Mouse (Mus musculus): ENCODE data around the gene Rtn4. TPM values are rescaled to one million over a fixed set of nuclear protein-coding genes. Genes with fewer than 3 reads are reported as not detected.

Gene Rtn4
- polyA plus RNA-seq, 1 experiment from 2014 or later: 102 TPM

GRCm38 (mm10) chr11:29667634-29668033 is 25.1 kb upstream of the Rtn4 start:
- Histone ChIP-seq H3K9me3 (ENCODE audit: control insufficient read depth) (no peaks in the 10 kb centered on the region), H3K4me2 (replicated peaks; ENCODE audit: low read depth) (no peak overlapping the region), H3K27me3 (replicated peaks; ENCODE audit: control insufficient read depth, insufficient read depth, low read length) (no peaks in the 10 kb centered on the region), H3K4me3 (ENCODE audit: low read depth, low read length) (no peak overlapping the region), H3K9ac (ENCODE audit: low read depth, low read length) (no peak overlapping the region), H3K27ac (ENCODE audit: low read depth, low read length) (no peak overlapping the region), H3K4me1 (replicated peaks; ENCODE audit: control insufficient read depth, insufficient read depth, low read length) (no peaks in the 10 kb centered on the region), H3K36me3 (ENCODE audit: control insufficient read depth, insufficient read depth) (no peaks in the 10 kb centered on the region)
- no peak for TF ChIP-seq CTCF (IDR thresholded peaks at IDR 0.05; ENCODE audit: low read depth)
- ATAC-seq: no peak
- 95% methylated on average over 3 of the region's 3 CpGs for WGBS

- no peak overlapping the region for H3K9ac ChIP-seq (ENCODE audit: low read depth, low read length)
- H3K4me3 ChIP-seq (ENCODE audit: low read depth, low read length): no peak overlapping the region
- H3K4me2 ChIP-seq (replicated peaks; ENCODE audit: low read depth): no peak overlapping the region
- H3K27me3 ChIP-seq (replicated peaks; ENCODE audit: control insufficient read depth, insufficient read depth, low read length): no peaks in the 10 kb centered on the region
- no peak overlapping the region for H3K27ac ChIP-seq (ENCODE audit: low read depth, low read length)
- TF ChIP-seq CTCF (IDR thresholded peaks at IDR 0.05; ENCODE audit: low read depth): no peak
- H3K36me3 ChIP-seq (ENCODE audit: control insufficient read depth, insufficient read depth): no peaks in the 10 kb centered on the region
- H3K9me3 ChIP-seq (ENCODE audit: control insufficient read depth): no peaks in the 10 kb centered on the region
- 74% methylated on average over 4 of the region's 4 CpGs for WGBS
- no peak for ATAC-seq
- H3K4me1 ChIP-seq (replicated peaks; ENCODE audit: control insufficient read depth, insufficient read depth, low read length): no peaks in the 10 kb centered on the region
Observed at GRCm38 (mm10) chr11:29669706-29670105, 23.0 kb upstream of the Rtn4 start.

DNA sequence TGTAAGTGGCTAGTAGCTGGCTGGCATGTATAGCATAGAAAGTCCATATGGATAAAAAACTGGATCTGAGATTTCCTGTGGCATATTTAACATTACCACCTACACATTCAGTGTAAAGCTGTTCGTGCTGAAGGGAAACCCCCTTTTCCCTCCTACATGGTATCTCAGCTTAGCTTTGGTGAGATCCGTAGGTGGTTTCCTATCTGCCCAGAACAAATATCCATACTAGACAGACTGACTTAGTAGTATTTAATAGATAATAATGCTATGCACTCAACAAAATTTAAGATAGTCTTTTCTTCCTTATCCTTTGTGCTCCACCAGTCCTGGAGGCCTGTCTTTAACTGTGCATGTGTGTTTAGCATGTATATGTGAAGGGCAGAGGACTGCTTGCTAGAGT is 19.4 kb upstream of the Rtn4 start:
- WGBS: 76% methylated on average over 2 of the region's 2 CpGs
- H3K4me2 ChIP-seq (replicated peaks; ENCODE audit: low read depth): no peak overlapping the region
- no peak overlapping the region for H3K27ac ChIP-seq (ENCODE audit: low read depth, low read length)
- no peak for TF ChIP-seq CTCF (IDR thresholded peaks at IDR 0.05; ENCODE audit: low read depth)
- no peak overlapping the region for H3K9ac ChIP-seq (ENCODE audit: low read depth, low read length)
- no peak for ATAC-seq
- no peaks in the 10 kb centered on the region for H3K27me3 ChIP-seq (replicated peaks; ENCODE audit: control insufficient read depth, insufficient read depth, low read length)
- H3K9me3 ChIP-seq (ENCODE audit: control insufficient read depth): no peaks in the 10 kb centered on the region
- no peaks in the 10 kb centered on the region for H3K36me3 ChIP-seq (ENCODE audit: control insufficient read depth, insufficient read depth)
- H3K4me3 ChIP-seq (ENCODE audit: low read depth, low read length): no peak overlapping the region
- no peaks in the 10 kb centered on the region for H3K4me1 ChIP-seq (replicated peaks; ENCODE audit: control insufficient read depth, insufficient read depth, low read length)

- Histone ChIP-seq H3K9me3 (ENCODE audit: control insufficient read depth) (no peaks in the 10 kb centered on the region), H3K4me2 (replicated peaks; ENCODE audit: low read depth) (no peak overlapping the region), H3K4me1 (replicated peaks; ENCODE audit: control insufficient read depth, insufficient read depth, low read length) (no peaks in the 10 kb centered on the region), H3K4me3 (ENCODE audit: low read depth, low read length) (no peak overlapping the region), H3K9ac (ENCODE audit: low read depth, low read length) (no peak overlapping the region), H3K27me3 (replicated peaks; ENCODE audit: control insufficient read depth, insufficient read depth, low read length) (no peaks in the 10 kb centered on the region), H3K27ac (ENCODE audit: low read depth, low read length) (no peak overlapping the region), H3K36me3 (ENCODE audit: control insufficient read depth, insufficient read depth) (no peaks in the 10 kb centered on the region)
- WGBS: 90% methylated on average over 4 of the region's 4 CpGs
- peak; percentile 35 for TF ChIP-seq CTCF (IDR thresholded peaks at IDR 0.05; ENCODE audit: low read depth)
- ATAC-seq: no peak
Observed at GRCm38 (mm10) chr11:29676718-29677117, 16.0 kb upstream of the Rtn4 start.

- ATAC-seq: no peak
- WGBS: 86% methylated on average over 3 of the region's 3 CpGs
- TF ChIP-seq CTCF (IDR thresholded peaks at IDR 0.05; ENCODE audit: low read depth): no peak
- Histone ChIP-seq H3K27me3 (replicated peaks; ENCODE audit: control insufficient read depth, insufficient read depth, low read length) (no peaks in the 10 kb centered on the region), H3K36me3 (ENCODE audit: control insufficient read depth, insufficient read depth) (no peaks in the 10 kb centered on the region), H3K4me1 (replicated peaks; ENCODE audit: control insufficient read depth, insufficient read depth, low read length) (no peaks in the 10 kb centered on the region), H3K9me3 (ENCODE audit: control insufficient read depth) (no peaks in the 10 kb centered on the region), H3K4me2 (replicated peaks; ENCODE audit: low read depth) (no peak overlapping the region), H3K9ac (ENCODE audit: low read depth, low read length) (no peak overlapping the region), H3K4me3 (ENCODE audit: low read depth, low read length) (no peak overlapping the region), H3K27ac (ENCODE audit: low read depth, low read length) (no peak overlapping the region)
Observed at GRCm38 (mm10) chr11:29679942-29680341, 12.8 kb upstream of the Rtn4 start.

DNA sequence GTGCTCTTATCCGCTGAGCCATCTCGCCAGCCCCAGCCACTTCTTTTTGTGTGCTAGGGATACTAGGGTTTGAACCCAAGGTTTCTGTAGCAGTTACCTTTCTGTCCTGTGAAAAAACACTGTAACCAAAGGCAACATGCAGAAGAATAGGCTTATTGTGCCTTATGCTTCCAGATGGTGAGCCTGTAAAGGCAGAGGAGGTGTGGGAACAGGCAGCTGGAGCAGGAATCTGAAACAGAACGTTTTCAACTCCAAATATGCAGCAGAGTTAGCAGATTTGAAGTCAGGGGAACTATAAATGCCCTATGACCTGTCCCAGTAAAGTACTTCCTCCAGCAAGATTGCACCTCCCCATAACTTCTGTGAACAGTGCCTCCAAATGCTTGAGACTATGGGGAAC is 12.0 kb upstream of the Rtn4 start:
- Histone ChIP-seq H3K4me3 (ENCODE audit: low read depth, low read length) (no peak overlapping the region), H3K27ac (ENCODE audit: low read depth, low read length) (no peak overlapping the region), H3K27me3 (replicated peaks; ENCODE audit: control insufficient read depth, insufficient read depth, low read length) (no peaks in the 10 kb centered on the region), H3K4me1 (replicated peaks; ENCODE audit: control insufficient read depth, insufficient read depth, low read length) (no peaks in the 10 kb centered on the region), H3K4me2 (replicated peaks; ENCODE audit: low read depth) (no peak overlapping the region), H3K36me3 (ENCODE audit: control insufficient read depth, insufficient read depth) (no peaks in the 10 kb centered on the region), H3K9me3 (ENCODE audit: control insufficient read depth) (no peaks in the 10 kb centered on the region), H3K9ac (ENCODE audit: low read depth, low read length) (no peak overlapping the region)
- no peak for ATAC-seq
- TF ChIP-seq CTCF (IDR thresholded peaks at IDR 0.05; ENCODE audit: low read depth): no peak
- 81% methylated on average over 3 of the region's 3 CpGs for WGBS

- Histone ChIP-seq H3K9me3 (ENCODE audit: control insufficient read depth) (no peaks in the 10 kb centered on the region), H3K4me3 (ENCODE audit: low read depth, low read length) (no peak overlapping the region), H3K4me1 (replicated peaks; ENCODE audit: control insufficient read depth, insufficient read depth, low read length) (no peaks in the 10 kb centered on the region), H3K9ac (ENCODE audit: low read depth, low read length) (no peak overlapping the region), H3K27me3 (replicated peaks; ENCODE audit: control insufficient read depth, insufficient read depth, low read length) (no peaks in the 10 kb centered on the region), H3K4me2 (replicated peaks; ENCODE audit: low read depth) (no peak overlapping the region), H3K36me3 (ENCODE audit: control insufficient read depth, insufficient read depth) (no peaks in the 10 kb centered on the region), H3K27ac (ENCODE audit: low read depth, low read length) (no peak overlapping the region)
- WGBS: 87% methylated on average over 2 of the region's 2 CpGs
- ATAC-seq: no peak
- no peak for TF ChIP-seq CTCF (IDR thresholded peaks at IDR 0.05; ENCODE audit: low read depth)
Observed at GRCm38 (mm10) chr11:29684272-29684671, 8.5 kb upstream of the Rtn4 start.

Measured in intestine, postnatal 0 days (tissue).